Mouse (Mus musculus): ENCODE measurements around the gene Ppm1f. TPM values are rescaled to one million over a fixed set of nuclear protein-coding genes. Genes with fewer than 3 reads are reported as not detected.

The Ppm1f gene
- polyA plus RNA-seq (2014; fragmentation: Illumina TruSeq; extraction: RNeasy Lipid Tissue Mini Kit (QIAGEN cat#74804); ENCODE audit: insufficient read depth, low read depth, low replicate concordance), result 31.5 TPM

GRCm38 (mm10) chr16:16896382-16897055 lies at the start of gene Ppm1f:
Gene Ppm1f (plus strand): TSS chr16:16896469.

GRCm38 (mm10) chr16:16863978-16864377 lies 32.3 kb upstream of the Ppm1f start, which contains the start of gene Igll1:
Gene Igll1 (minus strand): TSS chr16:16863985.

GRCm38 (mm10) chr16:16870617-16871331 lies 25.5 kb upstream of the Ppm1f start, which contains the start of the genes Top3b and Vpreb1:
Gene Top3b (plus strand): TSS chr16:16870736.
Gene Vpreb1 (minus strand): TSS chr16:16870843.

Other genes starting within 250 kb of the Ppm1f start
- not detected for gene Olfr19, start 220.1 kb upstream of the Ppm1f start, polyA plus RNA-seq (2014; fragmentation: Illumina TruSeq; extraction: RNeasy Lipid Tissue Mini Kit (QIAGEN cat#74804); ENCODE audit: insufficient read depth, low read depth, low replicate concordance)
- 8.5 TPM for gene Spag6l, start 67.0 kb upstream of the Ppm1f start, polyA plus RNA-seq (2014; fragmentation: Illumina TruSeq; extraction: RNeasy Lipid Tissue Mini Kit (QIAGEN cat#74804); ENCODE audit: insufficient read depth, low read depth, low replicate concordance)
- gene Igll1, start 32.5 kb upstream of the Ppm1f start, polyA plus RNA-seq (2014; fragmentation: Illumina TruSeq; extraction: RNeasy Lipid Tissue Mini Kit (QIAGEN cat#74804); ENCODE audit: insufficient read depth, low read depth, low replicate concordance), result not detected
- 24.5 TPM for gene Top3b, start 25.7 kb upstream of the Ppm1f start, polyA plus RNA-seq (2014; fragmentation: Illumina TruSeq; extraction: RNeasy Lipid Tissue Mini Kit (QIAGEN cat#74804); ENCODE audit: insufficient read depth, low read depth, low replicate concordance)
- 2.2 TPM for gene Vpreb1, start 25.6 kb upstream of the Ppm1f start, polyA plus RNA-seq (2014; fragmentation: Illumina TruSeq; extraction: RNeasy Lipid Tissue Mini Kit (QIAGEN cat#74804); ENCODE audit: insufficient read depth, low read depth, low replicate concordance)
- 47.7 TPM for gene Mapk1, start 86.9 kb downstream of the Ppm1f start, polyA plus RNA-seq (2014; fragmentation: Illumina TruSeq; extraction: RNeasy Lipid Tissue Mini Kit (QIAGEN cat#74804); ENCODE audit: insufficient read depth, low read depth, low replicate concordance)
- gene Ypel1, start 173.2 kb downstream of the Ppm1f start, polyA plus RNA-seq (2014; fragmentation: Illumina TruSeq; extraction: RNeasy Lipid Tissue Mini Kit (QIAGEN cat#74804); ENCODE audit: insufficient read depth, low read depth, low replicate concordance), result 2.1 TPM
- gene Ppil2, start 214.8 kb downstream of the Ppm1f start, polyA plus RNA-seq (2014; fragmentation: Illumina TruSeq; extraction: RNeasy Lipid Tissue Mini Kit (QIAGEN cat#74804); ENCODE audit: insufficient read depth, low read depth, low replicate concordance), result 38.8 TPM
- 0.53 TPM for gene 2610318N02Rik, start 228.7 kb downstream of the Ppm1f start, polyA plus RNA-seq (2014; fragmentation: Illumina TruSeq; extraction: RNeasy Lipid Tissue Mini Kit (QIAGEN cat#74804); ENCODE audit: insufficient read depth, low read depth, low replicate concordance)
- gene Sdf2l1, start 235.9 kb downstream of the Ppm1f start, polyA plus RNA-seq (2014; fragmentation: Illumina TruSeq; extraction: RNeasy Lipid Tissue Mini Kit (QIAGEN cat#74804); ENCODE audit: insufficient read depth, low read depth, low replicate concordance), result 37.1 TPM
- 1.2 TPM for gene Ydjc, start 248.2 kb downstream of the Ppm1f start, polyA plus RNA-seq (2014; fragmentation: Illumina TruSeq; extraction: RNeasy Lipid Tissue Mini Kit (QIAGEN cat#74804); ENCODE audit: insufficient read depth, low read depth, low replicate concordance)